Mouse (Mus musculus) adrenal gland, postnatal 14 days (tissue): ENCODE data around the gene Sytl4. TPM values are rescaled to one million over a fixed set of nuclear protein-coding genes. Genes with fewer than 3 reads are reported as not detected.

Experiments
- total RNA-seq: library from RNA; stranded (reverse); gene quantifications from 2 replicates; pipeline ENCODE4 v1.2.3, GENCODE M21; 2021

The Sytl4 gene
- total RNA-seq, 1 experiment from 2014 or later: 11.0 TPM

Other genes starting within 250 kb of the Sytl4 start
- 0.38 and 0.41 TPM in 2 replicates for gene Tnmd, start 130.8 kb downstream of the Sytl4 start, total RNA-seq
- gene Tspan6, start 83.4 kb downstream of the Sytl4 start, total RNA-seq: 20.9 and 23.7 TPM in 2 replicates
- gene Srpx2, start 73.4 kb downstream of the Sytl4 start, total RNA-seq: 1.9 and 2.2 TPM in 2 replicates
- gene Cstf2, start 77.4 kb upstream of the Sytl4 start, total RNA-seq: 49.1 and 50.2 TPM in 2 replicates
- 1.2 and 2.3 TPM in 2 replicates for gene Xkrx, start 180.3 kb upstream of the Sytl4 start, total RNA-seq
- gene Arl13a, start 205.7 kb upstream of the Sytl4 start, total RNA-seq: not detected in 2 replicates
- 0.67 and 0.68 TPM in 2 replicates for gene Nox1, start 240.1 kb upstream of the Sytl4 start, total RNA-seq